Mouse (Mus musculus) spleen, adult 2 months (tissue): ENCODE results near the gene 1700102P08Rik. TPM values are rescaled to one million over a fixed set of nuclear protein-coding genes. Genes with fewer than 3 reads are reported as not detected.

Experiments
- DNase-seq, 2 experiments: peaks; one replicate each; pipeline versions ENCODE4 v3.0.0 to v3.0.0-alpha.2; 2012 to 2021; ENCODE audit warnings: low spot score in 2 of 2, low read depth in 1 of 2
- H3K27ac ChIP-seq: fragments of 200-500 bp; 2 replicates; pipeline ENCODE4 v1.5.1; 2012; ENCODE audit warnings: low read length, inconsistent platforms; ENCODE audit not compliant: insufficient read depth
- H3K27me3 ChIP-seq: fragments of 200-500 bp; 2 replicates; pipeline ENCODE4 v1.6.1; 2012; ENCODE audit warnings: mild to moderate bottlenecking, moderate library complexity, low read length, inconsistent platforms; ENCODE audit not compliant: control insufficient read depth, insufficient read depth
- H3K36me3 ChIP-seq: fragments of 200-500 bp; 2 replicates; pipeline ENCODE4 v1.6.1; 2012; ENCODE audit warnings: mild to moderate bottlenecking, low read length, inconsistent platforms; ENCODE audit not compliant: control insufficient read depth, insufficient read depth
- H3K4me1 ChIP-seq: fragments of 200-500 bp; 2 replicates; pipeline ENCODE4 v1.6.1; 2011; ENCODE audit warnings: inconsistent platforms; ENCODE audit not compliant: control insufficient read depth, insufficient read depth, insufficient read length
- H3K4me3 ChIP-seq: fragments of 200-500 bp; 2 replicates; pipeline ENCODE4 v1.5.1; 2011; ENCODE audit warnings: mild to moderate bottlenecking, inconsistent platforms; ENCODE audit not compliant: insufficient read depth, insufficient read length; ENCODE audit errors: extremely low read depth
- CTCF ChIP-seq: fragments of 200-500 bp; IDR thresholded peaks from 2 replicates; pipeline ENCODE4 v1.5.1; 2011; ENCODE audit warnings: mild to moderate bottlenecking, inconsistent platforms; ENCODE audit not compliant: insufficient read depth, insufficient read length, insufficient replicate concordance; ENCODE audit errors: extremely low read depth
- POLR2A ChIP-seq: fragments of 200-500 bp; IDR thresholded peaks from 2 replicates; pipeline ENCODE4 v1.6.1; 2011; ENCODE audit warnings: low read depth, low read length, inconsistent platforms
- WGBS: fragments of 180-500 bp; shearing (Covaris S2); methylation state at CpG from one replicate; pipeline ENCODE4 v1.1.7; 2018; 5-methylcytosine and 5-hydroxymethylcytosine counted together
- polyA plus RNA-seq: library from polyadenylated mRNA; depleted of rRNA; stranded (reverse); fragments of >200 nt; gene quantifications from 2 replicates; pipeline ENCODE4 v1.2.3, GENCODE M21; 2012

The 1700102P08Rik gene
- polyA plus RNA-seq, 1 experiment, result 0.49 TPM

GRCm38 (mm10) chr9:108404451-108404850 lies 11.8 kb downstream of the 1700102P08Rik start:
- 84% methylated on average over 8 of the region's 8 CpGs for WGBS
- H3K36me3 ChIP-seq, result no peaks in the 10 kb centered on the region
- no peaks in the 10 kb centered on the region for H3K27me3 ChIP-seq
- no peak for DNase-seq
- no peak for TF ChIP-seq CTCF
- no peak overlapping the region for H3K4me3 ChIP-seq
- H3K4me1 ChIP-seq, result no peaks in the 10 kb centered on the region
- H3K27ac ChIP-seq, result no peak overlapping the region

GRCm38 (mm10) chr9:108409535-108409934 lies 16.9 kb downstream of the 1700102P08Rik start:
- no peaks in the 10 kb centered on the region for H3K27me3 ChIP-seq
- no peaks in the 10 kb centered on the region for H3K36me3 ChIP-seq
- H3K4me3 ChIP-seq, result no peak overlapping the region
- no peaks in the 10 kb centered on the region for H3K4me1 ChIP-seq
- no peak overlapping the region for H3K27ac ChIP-seq
- no peak for DNase-seq
- TF ChIP-seq POLR2A, result no peak
- no peak for TF ChIP-seq CTCF
- WGBS, result 90% methylated on average over 4 of the region's 4 CpGs

GRCm38 (mm10) chr9:108411381-108411942 lies 18.9 kb downstream of the 1700102P08Rik start:
- Histone ChIP-seq H3K36me3 (no peaks in the 10 kb centered on the region), H3K4me3 (no peak overlapping the region), H3K27ac (no peak overlapping the region), H3K4me1 (no peaks in the 10 kb centered on the region), H3K27me3 (no peaks in the 10 kb centered on the region)
- TF ChIP-seq CTCF (no peak), POLR2A (no peak)
- DNase-seq, result no peak
- WGBS, result 88% methylated on average over 9 of the region's 9 CpGs

GRCm38 (mm10) chr9:108412221-108412620 lies 19.6 kb downstream of the 1700102P08Rik start:
- 81% methylated on average over 1 of the region's 1 CpGs for WGBS

GRCm38 (mm10) chr9:108428384-108428783 lies 35.8 kb downstream of the 1700102P08Rik start, which contains the start of gene Ccdc36:
Ccdc36 (minus strand) TSS chr9:108428484.
- Histone ChIP-seq H3K27me3 (no peaks in the 10 kb centered on the region), H3K4me3 (no peak within 1 kb of the TSS), H3K36me3 (no peaks in the 10 kb centered on the region), H3K27ac (no peak within 1 kb of the TSS), H3K4me1 (no peaks in the 10 kb centered on the region)
- no peak for DNase-seq
- TF ChIP-seq POLR2A (no peak), CTCF (no peak)

More at GRCm38 (mm10) chr9:108412221-108412620, 19.6 kb downstream of the 1700102P08Rik start:
- DNase-seq, result peak in 1 of 2 experiments; percentile 5
- Histone ChIP-seq H3K4me1 (no peaks in the 10 kb centered on the region), H3K4me3 (no peak overlapping the region), H3K36me3 (no peaks in the 10 kb centered on the region), H3K27me3 (no peaks in the 10 kb centered on the region), H3K27ac (no peak overlapping the region)
- TF ChIP-seq CTCF, result no peak
- no peak for TF ChIP-seq POLR2A

- H3K4me3 ChIP-seq, result no peak overlapping the region
- H3K27ac ChIP-seq, result no peak overlapping the region
- H3K4me1 ChIP-seq, result no peaks in the 10 kb centered on the region
- no peaks in the 10 kb centered on the region for H3K27me3 ChIP-seq
- no peaks in the 10 kb centered on the region for H3K36me3 ChIP-seq
- WGBS, result 66% methylated on average over 32 of the region's 32 CpGs
- no peak for DNase-seq
- no peak for TF ChIP-seq POLR2A
- no peak for TF ChIP-seq CTCF
Measured at GRCm38 (mm10) chr9:108431431-108432067, 38.9 kb downstream of the 1700102P08Rik start.

- H3K27ac ChIP-seq, result no peak within 1 kb of the TSS
- H3K4me3 ChIP-seq, result no peak within 1 kb of the TSS
- 88% methylated on average over 3 of the region's 3 CpGs for WGBS
- no peaks in the 10 kb centered on the region for H3K36me3 ChIP-seq
- no peak for TF ChIP-seq CTCF
- TF ChIP-seq POLR2A, result no peak
- DNase-seq, result no peak
- no peaks in the 10 kb centered on the region for H3K27me3 ChIP-seq
- no peaks in the 10 kb centered on the region for H3K4me1 ChIP-seq
Measured at GRCm38 (mm10) chr9:108436182-108436581, 43.6 kb downstream of the 1700102P08Rik start, which contains the start of gene BC048562. BC048562 (plus strand) TSS chr9:108436482.
